Comparison of ENCODE assay signal across 22 mouse cellular contexts in genomic region chr1:150459599-150459998, GRCm38 (mm10). TPM values are rescaled to one million over a fixed set of nuclear protein-coding genes. Genes with fewer than 3 reads are reported as not detected.
A peak's percentile ranks its signal among the peaks of the same experiment; 100 is the strongest.
DNase-seq lines count a peak whose midpoint lies in the region; ATAC-seq and TF ChIP-seq lines count a peak whose summit lies in the region.
"Had no signal": no experiment of that assay in that cellular context is flagged by ENCODE, and none has a peak within 500 bp of the region (broad histone marks: within the 10 kb centered on the region; RNA-seq: fewer than 3 reads in every experiment).

No protein-coding gene starts in this region.

- no peak for TF ChIP-seq POLR2A in heart, adult 2 months (IDR thresholded peaks at IDR 0.05; ENCODE audit: insufficient read depth, low read depth, low read length)

- TF ChIP-seq CTCF in heart, adult 2 months (IDR thresholded peaks at IDR 0.05), result no peak

- no peaks in the 10 kb centered on the region for H3K9me3 ChIP-seq in forebrain, embryonic 13.5 days (replicated peaks)
- H3K9me3 ChIP-seq: embryonic facial prominence, embryonic 13.5 days; hindbrain, embryonic 13.5 days; intestine, embryonic 15.5 days; limb, embryonic 13.5 days; liver, embryonic 15.5 days; neural tube, embryonic 12.5 days had no signal

- H3K4me3 ChIP-seq in heart, adult 2 months, result no peak overlapping the region
- no peak overlapping the region for H3K4me3 ChIP-seq in brown adipose tissue, adult 24 weeks (ENCODE audit: insufficient read depth, low read depth, low read length)
- H3K4me3 ChIP-seq in forebrain, embryonic 13.5 days, result no peak overlapping the region
- H3K4me3 ChIP-seq: embryonic facial prominence, embryonic 13.5 days; hindbrain, embryonic 13.5 days; intestine, embryonic 15.5 days; limb, embryonic 13.5 days; liver, embryonic 15.5 days; neural tube, embryonic 12.5 days had no signal

- H3K9ac ChIP-seq in heart, adult 2 months (ENCODE audit: low read depth, low read length), result no peak overlapping the region
- no peak overlapping the region for H3K9ac ChIP-seq in forebrain, embryonic 13.5 days
- H3K9ac ChIP-seq: embryonic facial prominence, embryonic 13.5 days; forebrain, postnatal 0 days; hindbrain, embryonic 13.5 days; intestine, embryonic 15.5 days; limb, embryonic 13.5 days; liver, embryonic 15.5 days; neural tube, embryonic 12.5 days had no signal

- no peak for TF ChIP-seq EP300 in heart, adult 2 months (IDR thresholded peaks at IDR 0.05; ENCODE audit: insufficient read depth, low read depth, low read length)

- DNase-seq in heart, adult 2 months, result no peak
- no peak for DNase-seq in heart, postnatal 25 days (ENCODE audit: low spot score)
- DNase-seq in CD4-positive, CD25-positive, alpha-beta regulatory T cell, adult 2 months (ENCODE audit: low read depth, low spot score), result peak; percentile 17
- DNase-seq in urinary bladder, postnatal 10 days (ENCODE audit: low spot score), result no peak
- DNase-seq: adrenal gland, adult 8-10 months; cerebellum, adult 9-11 months; forebrain, postnatal 0 days; heart, adult 11 months; heart, postnatal 14 days; kidney, adult 9 months; kidney, postnatal 4 days had no signal

- peak overlapping the region; percentile 77 for H3K27ac ChIP-seq in heart, adult 2 months
- H3K27ac ChIP-seq in brown adipose tissue, adult 24 weeks (replicated peaks; ENCODE audit: low read depth, low read length), result peak overlapping the region; percentile 58
- H3K27ac ChIP-seq in forebrain, embryonic 13.5 days, result no peak overlapping the region
- H3K27ac ChIP-seq: embryonic facial prominence, embryonic 13.5 days; hindbrain, embryonic 13.5 days; intestine, embryonic 15.5 days; limb, embryonic 13.5 days; liver, embryonic 15.5 days; neural tube, embryonic 12.5 days had no signal

- peaks cover 6% of the 10 kb centered on the region for H3K36me3 ChIP-seq in heart, adult 2 months (ENCODE audit: control insufficient read depth, insufficient read depth, low read length)
- H3K36me3 ChIP-seq in forebrain, embryonic 13.5 days (ENCODE audit: poor library complexity, severe bottlenecking), result no peaks in the 10 kb centered on the region
- H3K36me3 ChIP-seq: embryonic facial prominence, embryonic 13.5 days; hindbrain, embryonic 13.5 days; intestine, embryonic 15.5 days; limb, embryonic 13.5 days; liver, embryonic 15.5 days; neural tube, embryonic 12.5 days had no signal

- no peaks in the 10 kb centered on the region for H3K79me2 ChIP-seq in heart, adult 2 months (replicated peaks; ENCODE audit: control insufficient read depth, insufficient read depth, low read length)

- peaks cover 5% of the 10 kb centered on the region for H3K4me1 ChIP-seq in heart, adult 2 months (ENCODE audit: control insufficient read depth, insufficient read depth, low read length)
- H3K4me1 ChIP-seq in brown adipose tissue, adult 24 weeks (ENCODE audit: control insufficient read depth, insufficient read depth, insufficient read length, low read length), result peaks cover 10% of the 10 kb centered on the region
- H3K4me1 ChIP-seq in forebrain, embryonic 13.5 days, result no peaks in the 10 kb centered on the region
- H3K4me1 ChIP-seq: embryonic facial prominence, embryonic 13.5 days; hindbrain, embryonic 13.5 days; intestine, embryonic 15.5 days; limb, embryonic 13.5 days; liver, embryonic 15.5 days; neural tube, embryonic 12.5 days had no signal

- H3K27me3 ChIP-seq in heart, adult 2 months (ENCODE audit: control insufficient read depth, insufficient read depth, low read length), result no peaks in the 10 kb centered on the region
- no peaks in the 10 kb centered on the region for H3K27me3 ChIP-seq in forebrain, embryonic 13.5 days
- H3K27me3 ChIP-seq: embryonic facial prominence, embryonic 13.5 days; hindbrain, embryonic 13.5 days; intestine, embryonic 15.5 days; limb, embryonic 13.5 days; liver, embryonic 15.5 days; neural tube, embryonic 12.5 days had no signal

- ATAC-seq in megakaryocyte-erythroid progenitor cell, adult 5-6 weeks (replicated peaks; ENCODE audit: low FRiP score, low TSS enrichment, poor library complexity, severe bottlenecking), result 0 out of 2 replicates have a peak, but pooled peaks have one; percentile 28
- ATAC-seq in forebrain, embryonic 13.5 days, result no peak
- ATAC-seq: forebrain, postnatal 0 days; intestine, embryonic 15.5 days; lung, postnatal 0 days had no signal

- WGBS in heart, adult 2 months, result 42% methylated on average over 3 of the region's 3 CpGs
- 90% methylated on average over 3 of the region's 3 CpGs for WGBS in forebrain, embryonic 13.5 days

- H3K4me2 ChIP-seq in forebrain, embryonic 13.5 days, result no peak overlapping the region
- H3K4me2 ChIP-seq: embryonic facial prominence, embryonic 13.5 days; hindbrain, embryonic 13.5 days; intestine, embryonic 15.5 days; limb, embryonic 13.5 days; liver, embryonic 15.5 days; midbrain, embryonic 11.5 days; neural tube, embryonic 12.5 days had no signal

- intact Hi-C loops in heart, adult 2 months (cut with DNase I), result no loop called here
- intact Hi-C loops in heart, postnatal 25 days (cut with DNase I), result no loop called here

RNA-seq across cellular contexts. Expression of gene Prg4, which starts 6.4 kb away (rescaled TPM):
- total RNA-seq in heart, adult 2 months (2021), result 10 to 100 TPM; 16.8 to 27.1 TPM
- 9.1 and 9.7 TPM in 2 replicates for polyA plus RNA-seq in heart, adult 2 months (2012; rRNA removed)
- 10 to 100 TPM; 10.7 to 13.1 TPM for total RNA-seq in heart, postnatal 25 days (2021)
- polyA plus RNA-seq in brown adipose tissue, adult 24 weeks (2012; ENCODE audit: insufficient read depth, insufficient read length, missing spikeins), result 2.0 and 2.2 TPM in 2 replicates
- not detected in 2 replicates for total RNA-seq in megakaryocyte-erythroid progenitor cell, adult 5-6 weeks (2014; fragmentation: Nextera tagmentation)
- not detected in 2 replicates for total RNA-seq in megakaryocyte-erythroid progenitor cell, adult 5-6 weeks (2017)
- 0.63 and 0.77 TPM in 2 replicates for polyA plus RNA-seq in forebrain, embryonic 13.5 days (2015; fragmentation: Nextera tagmentation; extraction: Ambion mirVana)

Comparison
In these comparisons a context has a peak if more than half of its experiments do, and no peak if none do; other contexts are left out.
1. RNA of gene Prg4, which starts 6.4 kb away (total RNA-seq): 16.8 to 27.1 TPM in heart, adult 2 months and 10.7 to 13.1 TPM in heart, postnatal 25 days; not detected in megakaryocyte-erythroid progenitor cell, adult 5-6 weeks; every median in the first group is over 10 times any median in the second.